Mouse (Mus musculus): ENCODE data around the gene Cfap299. TPM values are rescaled to one million over a fixed set of nuclear protein-coding genes. Genes with fewer than 3 reads are reported as not detected.

Gene Cfap299
- total and polyA plus RNA-seq, 3 experiments: not detected

DNA sequence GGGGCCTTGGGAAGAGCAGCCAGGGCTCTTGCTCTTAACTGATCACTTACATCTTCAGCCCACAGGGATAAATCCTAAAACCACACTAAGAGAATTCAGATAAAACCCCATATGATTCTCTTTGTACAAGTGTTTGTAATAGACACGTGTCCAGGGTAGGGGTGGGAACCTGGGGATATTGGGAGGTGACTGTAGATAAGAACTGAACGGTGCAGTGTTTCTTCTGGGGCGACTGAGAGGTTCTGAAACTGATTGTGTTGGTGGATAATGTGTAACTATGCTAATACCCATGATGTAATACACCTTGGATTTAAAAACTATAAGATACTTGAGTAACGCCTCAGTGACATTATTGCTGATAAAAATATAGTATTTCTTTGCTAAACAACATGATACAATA is 23.4 kb upstream of the Cfap299 start:
- Histone ChIP-seq H3K4me3 (replicated peaks in 1 of 3; ENCODE audit: low read depth in 2 of 3, low read length in 2 of 3, poor library complexity in 1 of 3) (no peak overlapping the region), H3K27ac (ENCODE audit: insufficient read depth, low read depth) (no peak overlapping the region), H3K9me3 (replicated peaks; ENCODE audit: low read length) (no peaks in the 10 kb centered on the region), H3K4me2 (ENCODE audit: insufficient read depth, low read depth, poor library complexity, severe bottlenecking) (no peak overlapping the region), H3K9ac (ENCODE audit: insufficient read depth, low read depth) (no peak overlapping the region), H3K36me3 (replicated peaks in 1 of 2; ENCODE audit: control insufficient read depth in 1 of 2, insufficient read depth in 1 of 2, low read length in 1 of 2) (no peaks in the 10 kb centered on the region), H3K27me3 (replicated peaks) (no peaks in the 10 kb centered on the region), H3K79me2 (replicated peaks; ENCODE audit: control insufficient read depth, extremely low read depth, insufficient read depth, poor library complexity, severe bottlenecking) (no peaks in the 10 kb centered on the region), H3K4me1 (ENCODE audit: control insufficient read depth in 1 of 2, insufficient read depth in 2 of 2) (no peaks in the 10 kb centered on the region)
- TF ChIP-seq MAFK (IDR thresholded peaks at IDR 0.05; ENCODE audit: insufficient replicate concordance, low read length): no peak
- no peak for TF ChIP-seq NELFE (IDR thresholded peaks at IDR 0.05; ENCODE audit: low read depth, low read length)
- TF ChIP-seq CTCF (conservative IDR thresholded peaks at IDR 0.05 in 1 of 2, IDR thresholded peaks at IDR 0.05 in 1 of 2; ENCODE audit: low read depth in 2 of 2, low read length in 2 of 2): no peak
- no peak for TF ChIP-seq HCFC1 (IDR thresholded peaks at IDR 0.05; ENCODE audit: low read depth, low read length)
- TF ChIP-seq SMC3 (IDR thresholded peaks at IDR 0.05; ENCODE audit: low read depth, low read length): no peak
- no peak for TF ChIP-seq JUN (IDR thresholded peaks at IDR 0.05; ENCODE audit: insufficient read depth, low read depth, low read length)
- TF ChIP-seq ZNF384 (IDR thresholded peaks at IDR 0.05; ENCODE audit: low read depth, low read length): no peak
- TF ChIP-seq SIN3A (IDR thresholded peaks at IDR 0.05; ENCODE audit: low read length): no peak
- no peak for TF ChIP-seq BHLHE40 (IDR thresholded peaks at IDR 0.05; ENCODE audit: low read depth, low read length)
- TF ChIP-seq ETS1 (conservative IDR thresholded peaks at IDR 0.05; ENCODE audit: low read depth, low read length): no peak
- no peak for TF ChIP-seq RAD21 (IDR thresholded peaks at IDR 0.05; ENCODE audit: low read depth, low read length)
- TF ChIP-seq ZKSCAN1 (IDR thresholded peaks at IDR 0.05; ENCODE audit: borderline replicate concordance, low read depth, low read length): no peak
- no peak for TF ChIP-seq GABPA (IDR thresholded peaks at IDR 0.05; ENCODE audit: insufficient replicate concordance, low read depth, low read length)
- no peak for TF ChIP-seq TCF12 (IDR thresholded peaks at IDR 0.05; ENCODE audit: low read depth, low read length)
- no peak for TF ChIP-seq POLR2A (IDR thresholded peaks at IDR 0.05; ENCODE audit: low read depth, low read length)
- TF ChIP-seq EP300 (IDR thresholded peaks at IDR 0.05; ENCODE audit: low read length): no peak
- TF ChIP-seq ZC3H11A (IDR thresholded peaks at IDR 0.05; ENCODE audit: low read depth, low read length): no peak
- TF ChIP-seq PAX5 (IDR thresholded peaks at IDR 0.05; ENCODE audit: low read length): no peak
- no peak for TF ChIP-seq JUND (conservative IDR thresholded peaks at IDR 0.05; ENCODE audit: low read depth, low read length)
- no peak for DNase-seq (ENCODE audit: extremely low read depth)
- in situ Hi-C loops (cut with MboI; ENCODE audit: low pct_ligation_motif_present, low pct_unique_long_range_greater_than_20kb, low sequenced_read_pairs) (no loop called here), dilution Hi-C loops (cut with MboI; ENCODE audit: extremely low pct_ligation_motif_present, extremely low pct_unique_long_range_greater_than_20kb, low sequenced_read_pairs) (no loop called here)

DNA sequence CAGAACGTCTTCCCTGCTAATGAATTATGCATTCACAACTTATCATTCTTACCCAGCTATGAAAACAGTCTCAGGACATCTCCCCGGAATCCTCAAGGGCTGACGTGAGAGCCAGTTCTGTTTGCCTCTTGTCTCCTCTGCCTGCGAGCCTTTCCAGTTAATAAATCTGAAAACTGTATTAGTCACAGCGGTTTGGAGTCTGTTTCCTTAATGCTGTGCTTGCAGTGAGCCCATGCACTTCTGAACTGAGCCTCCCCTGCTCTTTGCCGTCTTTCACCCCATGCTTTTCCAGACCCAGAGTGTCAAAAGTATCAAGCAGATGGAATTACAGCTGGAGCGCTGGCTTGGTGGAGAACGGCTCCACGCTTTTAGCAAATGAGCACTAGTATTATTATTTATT is 22.6 kb upstream of the Cfap299 start:
- Histone ChIP-seq H3K4me2 (ENCODE audit: insufficient read depth, low read depth, poor library complexity, severe bottlenecking) (no peak overlapping the region), H3K9me3 (replicated peaks; ENCODE audit: low read length) (no peaks in the 10 kb centered on the region), H3K9ac (ENCODE audit: insufficient read depth, low read depth) (no peak overlapping the region), H3K4me3 (replicated peaks in 1 of 3; ENCODE audit: low read depth in 2 of 3, low read length in 2 of 3, poor library complexity in 1 of 3) (no peak overlapping the region), H3K27me3 (replicated peaks) (no peaks in the 10 kb centered on the region), H3K27ac (ENCODE audit: insufficient read depth, low read depth) (no peak overlapping the region), H3K4me1 (ENCODE audit: control insufficient read depth in 1 of 2, insufficient read depth in 2 of 2) (no peaks in the 10 kb centered on the region), H3K79me2 (replicated peaks; ENCODE audit: control insufficient read depth, extremely low read depth, insufficient read depth, poor library complexity, severe bottlenecking) (no peaks in the 10 kb centered on the region), H3K36me3 (replicated peaks in 1 of 2; ENCODE audit: control insufficient read depth in 1 of 2, insufficient read depth in 1 of 2, low read length in 1 of 2) (no peaks in the 10 kb centered on the region)
- dilution Hi-C loops (cut with MboI; ENCODE audit: extremely low pct_ligation_motif_present, extremely low pct_unique_long_range_greater_than_20kb, low sequenced_read_pairs): no loop called here
- in situ Hi-C loops (cut with MboI; ENCODE audit: low pct_ligation_motif_present, low pct_unique_long_range_greater_than_20kb, low sequenced_read_pairs): no loop called here
- TF ChIP-seq POLR2AphosphoS2 (IDR thresholded peaks at IDR 0.05; ENCODE audit: low read depth, low read length): no peak
- no peak for TF ChIP-seq MAFK (IDR thresholded peaks at IDR 0.05; ENCODE audit: insufficient replicate concordance, low read length)
- no peak for TF ChIP-seq CTCF (conservative IDR thresholded peaks at IDR 0.05 in 1 of 2, IDR thresholded peaks at IDR 0.05 in 1 of 2; ENCODE audit: low read depth in 2 of 2, low read length in 2 of 2)
- no peak for TF ChIP-seq MYC (IDR thresholded peaks at IDR 0.05; ENCODE audit: low read depth, low read length)
- no peak for TF ChIP-seq CHD2 (IDR thresholded peaks at IDR 0.05; ENCODE audit: low read length)
- no peak for TF ChIP-seq KAT2A (IDR thresholded peaks at IDR 0.05; ENCODE audit: insufficient replicate concordance, low read length)
- no peak for TF ChIP-seq SIN3A (IDR thresholded peaks at IDR 0.05; ENCODE audit: low read length)
- no peak for TF ChIP-seq PAX5 (IDR thresholded peaks at IDR 0.05; ENCODE audit: low read length)
- no peak for TF ChIP-seq RCOR1 (conservative IDR thresholded peaks at IDR 0.05; ENCODE audit: low read depth, low read length)
- no peak for TF ChIP-seq TCF12 (IDR thresholded peaks at IDR 0.05; ENCODE audit: low read depth, low read length)
- TF ChIP-seq ETS1 (conservative IDR thresholded peaks at IDR 0.05; ENCODE audit: low read depth, low read length): no peak
- no peak for TF ChIP-seq GABPA (IDR thresholded peaks at IDR 0.05; ENCODE audit: insufficient replicate concordance, low read depth, low read length)
- TF ChIP-seq CHD1 (IDR thresholded peaks at IDR 0.05; ENCODE audit: low read depth, low read length): no peak
- no peak for TF ChIP-seq JUN (IDR thresholded peaks at IDR 0.05; ENCODE audit: insufficient read depth, low read depth, low read length)
- TF ChIP-seq ZNF384 (IDR thresholded peaks at IDR 0.05; ENCODE audit: low read depth, low read length): no peak
- no peak for TF ChIP-seq USF1 (IDR thresholded peaks at IDR 0.05; ENCODE audit: low read depth, low read length)
- TF ChIP-seq ZC3H11A (IDR thresholded peaks at IDR 0.05; ENCODE audit: low read depth, low read length): no peak
- no peak for DNase-seq (ENCODE audit: extremely low read depth)
